Mouse (Mus musculus): ENCODE measurements around the gene Tmem95. TPM values are rescaled to one million over a fixed set of nuclear protein-coding genes. Genes with fewer than 3 reads are reported as not detected.
A peak's percentile ranks its signal among the peaks of the same experiment; 100 is the strongest.

The Tmem95 gene
- polyA plus RNA-seq, 1 experiment = not detected

DNA sequence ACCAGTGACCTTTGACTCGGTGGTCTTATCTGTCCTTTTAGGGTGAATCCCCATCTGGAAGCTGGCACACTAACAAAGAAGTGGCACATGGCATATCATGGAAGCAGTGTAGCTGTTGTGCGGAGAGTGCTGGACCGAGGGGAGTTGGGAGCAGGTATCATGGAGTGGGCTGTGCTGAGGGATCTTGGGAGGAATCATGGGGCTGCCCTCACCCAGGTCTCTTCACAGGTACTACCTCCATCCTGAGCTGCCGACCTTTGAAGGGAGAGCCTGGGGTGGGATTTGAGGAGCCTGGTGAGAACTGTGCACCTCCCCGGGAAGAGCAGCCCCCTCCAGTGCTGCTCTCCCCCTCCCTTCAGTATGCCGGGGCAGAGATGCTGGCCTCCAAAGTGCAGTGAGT, 33.9 kb upstream of the Tmem95 start:
- WGBS = 87% methylated on average over 6 of the region's 6 CpGs
- no peak for DNase-seq (ENCODE audit: low read depth, low spot score)

DNA sequence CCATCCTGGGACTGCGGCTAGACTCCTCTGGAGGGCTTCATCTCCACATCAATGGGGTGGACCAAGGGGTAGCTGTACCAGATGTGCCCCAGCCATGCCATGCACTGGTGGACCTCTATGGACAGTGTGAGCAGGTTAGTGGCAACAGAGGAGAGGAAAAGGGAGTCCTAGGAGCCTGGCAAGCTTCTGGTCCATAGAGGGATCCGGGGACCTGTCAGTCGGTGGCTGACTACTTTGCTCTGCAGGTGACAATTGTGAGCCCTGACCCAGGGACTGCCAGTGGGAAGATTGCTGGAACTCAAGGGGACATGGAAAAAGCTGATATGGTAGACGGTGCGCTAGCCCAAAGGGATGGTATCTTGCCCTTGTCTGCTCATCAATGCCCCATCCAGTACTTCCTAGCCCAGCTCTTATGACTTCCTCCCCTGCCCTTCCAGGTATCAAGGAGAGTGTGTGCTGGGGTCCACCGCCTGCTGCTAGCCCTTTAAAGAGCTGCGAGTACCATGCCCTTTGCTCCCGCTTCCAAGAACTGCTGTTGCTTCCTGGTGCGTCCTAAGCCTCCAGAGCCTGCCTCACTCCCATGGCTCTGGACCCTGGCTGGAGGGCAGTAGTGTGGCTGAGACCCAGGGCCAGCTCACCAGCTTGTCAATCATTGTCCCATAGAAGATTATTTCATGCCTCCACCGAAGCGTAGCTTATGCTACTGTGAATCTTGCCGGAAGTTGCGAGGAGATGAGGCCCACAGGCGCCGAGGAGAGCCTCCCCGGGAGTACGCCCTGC, 33.2 kb upstream of the Tmem95 start:
- no peak for DNase-seq (ENCODE audit: low read depth, low spot score)
- 89% methylated on average over 17 of the region's 17 CpGs for WGBS

DNA sequence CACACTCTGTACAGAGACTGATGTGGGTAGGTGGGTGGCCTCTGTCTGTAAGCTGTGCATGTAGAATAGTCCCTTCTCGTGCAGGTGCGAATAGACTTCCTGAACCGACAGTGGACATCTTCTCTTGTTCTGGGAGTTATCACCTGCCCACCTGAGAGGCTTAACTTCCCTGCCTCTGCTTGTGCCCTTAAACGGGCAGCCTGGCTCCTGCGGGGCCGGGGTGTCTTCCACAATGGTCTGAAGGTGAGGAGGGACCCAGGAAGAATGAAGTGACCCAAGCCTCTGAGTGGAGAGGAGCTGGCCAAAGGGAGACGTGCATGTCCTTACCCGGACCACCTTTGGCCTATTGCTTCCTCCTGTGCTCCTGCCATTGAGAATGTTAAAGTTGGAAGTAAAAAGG, 32.4 kb upstream of the Tmem95 start:
- no peak for DNase-seq (ENCODE audit: low read depth, low spot score)
- 93% methylated on average over 8 of the region's 8 CpGs for WGBS

DNA sequence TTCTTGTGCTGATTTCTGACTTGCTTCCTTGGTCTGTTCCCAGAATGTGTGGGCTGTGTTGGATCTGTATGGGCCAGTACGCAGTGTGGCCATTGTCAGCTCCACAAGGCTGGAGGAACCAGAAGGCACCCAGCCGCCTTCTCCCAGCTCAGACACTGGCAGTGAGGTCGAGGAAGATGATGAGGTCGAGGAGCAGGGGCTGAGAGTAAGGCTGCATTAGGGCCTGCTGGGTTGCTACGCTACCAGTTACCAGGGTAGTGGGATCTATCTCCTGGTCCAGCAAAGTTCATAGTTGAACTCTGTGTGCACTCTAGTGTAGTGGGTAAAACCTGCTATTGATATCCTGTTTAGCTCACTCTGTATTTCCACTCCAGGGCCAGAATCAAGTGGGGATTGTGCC, 31.4 kb upstream of the Tmem95 start:
- 92% methylated on average over 5 of the region's 5 CpGs for WGBS
- no peak for DNase-seq (ENCODE audit: low read depth, low spot score)

DNA sequence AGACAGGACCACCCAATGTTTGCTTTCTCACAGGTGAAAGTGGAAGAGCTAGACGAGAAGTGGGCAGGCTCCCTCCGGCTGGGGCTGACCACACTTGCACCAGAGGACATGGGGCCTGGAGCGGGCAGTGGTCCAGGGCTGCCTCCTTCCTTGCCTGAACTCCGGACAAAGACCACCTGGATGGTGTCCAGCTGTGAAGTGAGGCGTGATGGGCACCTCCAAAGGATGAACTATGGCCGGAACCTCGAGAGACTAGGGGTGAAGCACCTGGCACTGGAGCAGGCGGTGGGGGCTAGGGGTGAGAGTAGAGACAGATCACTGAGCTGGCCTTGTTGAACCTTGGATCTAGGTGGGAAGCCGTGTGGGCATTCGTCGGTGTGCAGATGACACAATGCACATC, 30.8 kb upstream of the Tmem95 start:
- WGBS = 90% methylated on average over 11 of the region's 11 CpGs
- DNase-seq (ENCODE audit: low read depth, low spot score) = no peak

DNA sequence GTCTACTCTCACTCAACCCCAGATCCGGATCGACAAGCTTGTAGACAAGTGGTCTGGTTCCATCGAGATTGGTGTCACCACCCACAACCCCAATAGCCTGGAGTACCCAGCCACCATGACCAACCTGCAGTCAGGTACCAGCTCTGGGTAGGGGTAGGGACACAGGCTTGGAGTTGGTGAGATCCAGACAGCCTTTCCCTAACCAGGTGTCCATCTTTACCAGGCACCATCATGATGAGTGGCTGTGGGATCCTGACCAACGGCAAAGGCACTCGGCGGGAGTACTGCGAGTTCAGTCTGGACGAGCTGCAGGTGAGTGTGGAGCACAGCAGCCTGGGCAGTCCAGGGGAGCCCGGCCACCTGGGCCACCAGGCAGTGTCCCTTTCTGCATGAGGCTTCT, 26.5 kb upstream of the Tmem95 start:
- 94% methylated on average over 9 of the region's 9 CpGs for WGBS
- DNase-seq (ENCODE audit: low read depth, low spot score) = no peak

DNA sequence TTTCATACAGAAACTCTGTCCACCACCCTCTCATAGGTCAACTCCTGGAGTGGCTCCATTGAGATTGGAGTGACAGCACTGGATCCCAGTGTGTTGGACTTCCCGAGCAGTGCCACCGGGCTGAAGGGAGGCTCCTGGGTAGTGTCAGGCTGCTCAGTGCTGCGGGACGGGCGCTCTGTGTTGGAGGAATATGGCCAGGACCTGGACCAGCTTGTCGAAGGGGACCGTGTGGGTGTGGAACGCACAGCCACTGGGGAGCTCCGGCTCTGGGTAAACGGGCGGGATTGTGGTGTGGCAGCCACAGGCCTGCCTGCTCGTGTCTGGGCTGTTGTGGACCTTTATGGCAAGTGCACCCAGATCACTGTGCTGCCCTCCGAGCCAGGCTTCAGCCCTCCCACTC, 25.2 kb upstream of the Tmem95 start:
- WGBS = 67% methylated on average over 13 of the region's 13 CpGs
- no peak for DNase-seq (ENCODE audit: low read depth, low spot score)

DNA sequence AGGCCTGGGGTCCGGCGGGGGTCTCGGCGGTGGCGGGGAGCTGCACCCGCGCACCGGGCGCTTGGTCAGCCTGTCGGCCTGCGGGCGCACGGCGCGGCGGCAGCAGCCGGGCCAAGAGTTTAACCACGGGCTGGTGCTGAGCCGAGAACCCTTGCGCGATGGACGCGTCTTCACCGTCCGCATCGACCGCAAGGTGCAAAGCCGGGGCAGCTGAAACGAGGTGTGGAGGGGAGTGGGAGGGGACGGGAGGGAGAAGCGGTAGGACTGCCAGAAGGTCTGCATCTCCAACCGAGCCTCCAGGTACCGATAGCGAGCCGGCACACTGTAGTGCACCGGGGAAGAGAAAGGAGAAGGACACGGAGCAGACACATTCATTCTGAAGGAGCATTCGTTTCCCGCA, 24.2 kb upstream of the Tmem95 start:
- under 1% methylated on average over 39 of the region's 39 CpGs for WGBS
- DNase-seq (ENCODE audit: low read depth, low spot score) = no peak

DNA sequence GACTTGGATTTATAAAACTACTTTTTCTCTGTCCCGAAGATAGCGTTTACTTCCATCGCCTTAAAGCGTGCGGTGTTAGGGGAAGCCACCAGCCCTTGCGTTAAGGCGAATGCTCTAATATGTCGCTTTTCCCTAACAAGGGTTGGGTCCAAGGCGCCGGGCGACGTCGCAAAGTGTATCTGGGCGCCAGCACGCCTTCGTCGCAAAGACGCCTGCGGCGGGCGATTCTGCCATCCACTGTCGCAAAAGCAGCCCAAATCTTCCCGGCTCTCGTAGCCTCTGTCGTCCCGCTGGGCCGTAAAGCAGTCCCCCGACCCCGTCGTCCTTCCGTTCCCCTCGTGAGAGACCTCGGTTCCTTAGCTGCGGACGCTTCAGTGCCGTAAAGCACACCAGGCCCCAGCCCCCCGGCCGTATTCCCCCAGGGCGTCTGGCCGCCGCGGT, 23.6 kb upstream of the Tmem95 start:
- WGBS = under 1% methylated on average over 42 of the region's 42 CpGs
- DNase-seq (ENCODE audit: low read depth, low spot score) = no peak

DNA sequence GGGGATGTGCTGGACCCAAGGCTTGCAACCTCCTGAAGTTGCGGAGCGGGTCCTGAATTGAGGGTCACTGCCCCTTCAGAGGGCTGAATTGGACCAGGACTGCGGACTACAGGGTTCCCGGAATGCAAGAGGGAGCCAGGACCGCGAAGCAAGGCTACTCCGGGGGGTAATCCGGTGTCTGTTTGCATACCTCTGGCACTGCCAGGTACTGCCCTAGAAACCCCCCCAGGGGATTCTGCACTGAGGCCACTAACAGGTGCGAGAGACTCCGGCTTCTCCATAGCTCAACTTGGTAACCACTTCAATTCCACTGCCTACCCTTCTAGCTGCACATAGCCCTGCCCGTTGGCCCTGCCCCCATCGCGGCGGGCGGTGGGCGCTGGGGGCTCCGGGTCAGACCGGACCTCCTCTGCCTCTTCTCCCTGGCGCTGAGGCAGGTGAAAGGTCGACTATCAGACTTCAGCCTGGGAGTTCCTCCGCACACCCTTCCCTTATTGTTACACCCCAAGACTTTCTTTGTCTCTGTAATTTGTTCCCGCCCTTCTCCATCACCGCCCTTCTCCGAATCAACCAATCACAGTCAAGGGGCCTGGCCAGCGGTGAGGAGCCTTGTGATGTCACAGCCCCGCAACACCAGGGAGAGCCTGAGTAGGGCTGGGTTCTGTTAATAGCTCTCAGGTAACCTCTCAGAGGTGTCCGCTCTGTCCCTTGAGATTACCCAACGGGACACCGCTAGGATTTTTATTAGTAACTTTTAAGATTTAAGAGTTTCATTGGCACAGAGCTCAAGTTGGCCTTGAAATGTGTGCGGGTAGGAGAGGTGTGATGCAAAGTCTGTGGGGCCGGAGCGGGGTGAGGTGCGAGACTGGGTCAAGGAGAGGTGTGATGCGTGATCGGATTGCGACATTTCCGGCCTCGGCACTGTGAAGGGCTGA, 22.9 kb upstream of the Tmem95 start, which contains the start of the genes 2810408A11Rik and Neurl4:
Gene 2810408A11Rik (minus strand): TSS at position 517 of the 935 bp plus-strand sequence.
Gene Neurl4 (plus strand): TSS at position 602 of the 935 bp plus-strand sequence.
- peak; percentile 98 for DNase-seq (ENCODE audit: low read depth, low spot score)
- WGBS = under 1% methylated on average over 38 of the region's 38 CpGs

DNA sequence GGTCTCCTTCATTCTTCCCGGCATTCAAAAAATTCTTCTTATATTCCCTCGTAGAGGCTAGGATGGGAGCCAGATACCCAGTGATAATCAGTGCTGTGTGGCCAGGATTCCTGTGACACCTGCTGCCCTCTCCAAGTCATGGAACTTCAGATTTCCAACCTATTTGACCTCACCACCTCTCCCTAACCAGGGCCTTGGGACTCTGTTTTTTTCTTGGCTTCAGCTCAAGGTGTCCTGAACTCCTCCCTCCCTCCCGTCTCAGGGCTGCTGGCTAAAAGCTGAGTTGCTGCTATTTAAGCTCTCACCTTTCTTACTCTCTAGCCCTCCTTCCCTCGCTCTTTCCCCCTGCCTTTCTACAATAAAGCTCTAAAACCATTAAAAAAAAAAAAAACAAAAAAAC, 22.1 kb upstream of the Tmem95 start:
- DNase-seq (ENCODE audit: low read depth, low spot score) = no peak
- 26% methylated on average over 4 of the region's 4 CpGs for WGBS

DNA sequence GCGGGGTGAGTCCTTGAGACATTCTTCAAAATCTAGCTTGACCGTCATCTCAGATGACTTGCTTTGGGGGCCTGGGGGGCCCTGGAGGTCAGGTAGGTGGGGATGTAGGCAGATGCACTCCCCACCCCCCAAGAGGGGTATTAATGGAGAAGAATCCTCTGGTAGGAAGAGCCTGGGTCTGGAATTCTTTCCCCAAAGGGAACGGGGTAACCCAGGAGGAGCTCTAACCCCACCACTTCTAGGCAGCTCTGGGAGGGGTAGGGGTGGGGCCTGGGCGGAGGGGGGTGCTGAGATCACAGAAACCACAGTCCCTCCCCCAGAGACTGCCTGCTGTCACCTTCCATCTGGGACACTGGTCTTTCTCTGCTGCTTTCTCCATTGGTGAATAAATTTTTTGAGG, 17.5 kb upstream of the Tmem95 start, which contains the start of gene Acap1:
Gene Acap1 (minus strand): TSS at position 249 of the 400 bp plus-strand sequence.
- 69% methylated on average over 4 of the region's 4 CpGs for WGBS
- DNase-seq (ENCODE audit: low read depth, low spot score) = no peak

DNA sequence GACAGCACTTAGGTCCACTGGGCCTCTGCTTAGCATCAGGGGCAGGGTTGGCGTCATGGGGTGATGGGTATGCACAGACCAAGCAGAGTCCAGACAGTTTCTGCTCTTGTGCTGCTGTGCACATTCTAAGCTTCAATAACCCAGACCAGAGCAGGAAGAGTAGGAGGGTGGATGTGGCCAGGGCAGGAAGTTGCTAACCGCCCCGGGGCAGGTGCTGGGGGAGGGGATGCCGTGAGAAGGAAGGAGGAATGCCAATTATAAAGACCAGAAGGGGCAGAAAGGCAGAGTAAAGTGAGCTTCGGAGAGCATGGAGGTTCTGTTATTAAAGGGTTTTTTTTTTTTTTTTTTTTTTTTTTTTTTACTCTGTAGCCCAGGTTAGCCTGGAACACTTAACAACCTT, 16.9 kb upstream of the Tmem95 start:
- DNase-seq (ENCODE audit: low read depth, low spot score) = no peak
- 71% methylated on average over 5 of the region's 5 CpGs for WGBS

DNA sequence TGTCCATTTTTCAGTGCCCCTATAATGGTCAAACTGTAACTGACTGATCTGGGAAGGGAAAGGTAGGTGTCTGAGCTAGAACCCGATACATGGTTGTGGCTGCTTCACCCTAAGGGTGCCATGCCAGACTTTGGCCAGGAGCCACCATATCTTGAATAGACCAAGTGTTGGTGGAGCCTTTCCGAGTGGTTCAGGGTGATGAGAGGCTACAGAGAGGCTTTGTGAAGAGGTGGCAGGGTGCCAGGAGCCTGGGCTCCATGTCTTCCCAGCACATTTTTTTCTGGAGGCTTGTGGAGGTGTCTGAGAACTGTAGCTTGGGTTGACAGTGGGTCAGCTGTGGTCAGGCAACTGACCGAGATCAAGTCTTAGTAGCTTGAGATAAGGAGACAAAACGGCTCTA, 13.7 kb upstream of the Tmem95 start:
- no peak for DNase-seq (ENCODE audit: low read depth, low spot score)
- 50% methylated on average over 4 of the region's 4 CpGs for WGBS

DNA sequence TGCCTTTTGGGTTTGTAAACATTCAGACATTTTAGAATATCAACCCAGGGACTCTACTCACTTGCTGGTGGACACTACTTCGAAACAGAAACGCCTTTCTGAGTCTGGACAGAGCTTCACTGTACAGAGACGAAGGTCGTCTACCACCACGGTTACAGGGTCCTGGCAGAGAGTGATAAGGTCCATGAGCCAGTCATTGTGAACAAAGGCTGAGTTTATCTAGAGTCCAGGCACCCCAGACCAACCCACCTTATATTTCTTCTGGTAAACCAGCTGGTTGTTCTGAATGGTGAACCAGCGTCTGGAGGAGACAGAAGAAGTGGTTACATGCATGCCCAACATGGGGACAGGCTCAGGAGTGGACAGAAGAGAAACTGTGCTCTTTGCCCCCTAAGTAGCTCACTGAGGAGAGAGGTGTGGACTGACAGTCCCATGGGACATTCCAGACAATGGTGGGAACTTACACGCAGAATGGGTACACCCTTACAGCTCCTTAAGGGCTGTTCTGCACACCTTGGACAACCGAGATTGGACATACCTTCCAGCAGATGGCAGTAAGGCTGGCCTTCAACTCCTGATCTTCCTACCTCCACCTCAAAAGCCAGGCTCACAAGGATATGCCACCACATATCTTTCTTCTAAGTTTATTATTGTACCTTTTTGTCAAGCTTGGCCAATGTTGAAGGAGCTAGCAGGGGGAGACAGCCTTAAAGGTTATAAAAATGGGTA, 9.3 kb upstream of the Tmem95 start:
- WGBS = 59% methylated on average over 8 of the region's 8 CpGs
- DNase-seq (ENCODE audit: low read depth, low spot score) = no peak

DNA sequence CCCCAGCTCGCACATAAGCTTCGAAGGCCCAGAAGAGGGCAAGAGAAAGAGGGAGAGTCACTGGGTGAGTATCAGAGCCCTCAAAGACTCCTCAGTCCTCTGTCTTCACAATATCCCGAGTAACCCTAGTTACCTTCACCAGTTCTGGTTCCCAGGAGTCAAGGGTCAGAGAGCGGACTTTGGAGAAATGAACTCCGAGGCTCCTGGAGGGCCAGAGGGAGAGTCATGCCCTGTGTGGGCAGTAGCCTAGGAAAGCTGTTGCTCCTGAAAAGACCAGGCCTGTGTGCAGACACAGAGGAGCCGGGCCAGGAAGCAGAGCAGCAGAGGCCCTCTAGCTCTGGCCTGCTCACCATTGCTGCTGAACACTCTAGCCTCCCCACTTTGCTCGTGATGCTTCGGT, 6.8 kb upstream of the Tmem95 start:
- DNase-seq (ENCODE audit: low read depth, low spot score) = no peak
- 76% methylated on average over 8 of the region's 8 CpGs for WGBS

DNA sequence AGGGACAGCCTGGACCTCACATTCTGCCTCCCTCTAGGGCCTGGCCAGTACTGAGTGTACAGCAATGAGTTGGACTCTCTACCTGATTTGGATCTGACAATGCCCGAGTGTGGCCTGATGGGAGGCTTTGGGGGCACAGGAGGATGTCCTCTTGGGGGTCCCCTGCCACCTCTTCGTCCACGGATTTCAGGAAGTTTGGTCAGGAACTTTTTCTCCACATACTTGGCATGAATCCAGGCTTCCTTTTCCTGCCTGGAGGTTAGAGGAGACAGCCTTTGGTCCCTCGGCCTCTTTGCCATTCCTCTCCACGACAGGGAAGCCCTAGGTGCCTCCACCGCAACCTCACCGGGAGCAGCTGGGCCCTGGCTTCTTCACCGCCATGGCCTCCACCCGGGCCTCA, 6.4 kb upstream of the Tmem95 start:
- 51% methylated on average over 9 of the region's 9 CpGs for WGBS
- no peak for DNase-seq (ENCODE audit: low read depth, low spot score)

DNA sequence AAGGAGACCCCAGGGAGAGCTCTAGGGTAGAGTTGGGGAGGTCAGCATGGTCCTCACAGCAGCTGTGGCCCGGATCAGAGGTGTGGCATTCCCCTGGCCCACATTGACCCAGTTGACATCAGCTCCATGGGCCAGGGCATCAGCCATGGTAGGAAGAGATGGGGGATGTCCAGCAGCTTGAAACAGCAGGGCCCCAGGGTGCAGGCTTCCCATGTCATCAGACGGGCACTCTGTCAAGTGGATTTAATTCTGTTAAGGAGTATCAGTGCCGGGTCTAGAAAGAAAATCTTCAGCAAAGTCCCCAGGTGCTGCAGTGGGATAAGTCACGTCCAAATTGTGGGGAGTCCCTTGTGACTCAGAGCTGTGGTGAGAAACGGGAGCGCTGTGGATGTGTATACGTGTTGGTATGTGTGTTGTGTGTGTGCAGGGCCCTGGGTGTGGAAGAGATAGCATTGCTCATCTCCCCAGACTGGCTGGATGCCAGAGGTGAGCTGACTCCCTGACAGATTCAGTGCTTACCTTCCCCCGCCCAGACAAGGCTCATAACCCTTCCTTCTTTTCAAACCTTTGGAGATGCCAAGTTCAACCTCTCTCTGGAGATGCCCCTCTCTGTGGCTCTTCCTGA, 5.8 kb upstream of the Tmem95 start:
- 71% methylated on average over 8 of the region's 8 CpGs for WGBS
- DNase-seq (ENCODE audit: low read depth, low spot score) = no peak

DNA sequence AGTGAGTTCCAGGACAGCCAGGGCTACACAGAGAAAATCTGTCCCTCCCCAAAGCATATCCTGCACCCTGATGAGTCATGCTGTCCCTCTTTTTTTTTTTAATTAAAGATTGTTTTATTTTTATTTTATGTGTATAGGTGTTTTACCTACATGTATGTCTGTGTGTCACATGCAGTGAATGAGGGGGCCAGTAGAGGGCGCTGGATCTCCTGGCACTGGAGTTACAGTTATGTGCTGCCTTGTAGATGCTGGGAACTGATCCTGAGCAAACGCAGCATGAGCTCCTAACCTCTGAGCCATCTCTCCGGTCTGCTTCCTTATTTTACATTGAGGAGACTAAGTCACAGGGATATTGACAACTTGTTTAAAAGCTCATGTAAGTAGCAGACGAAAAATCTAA, 5.2 kb upstream of the Tmem95 start:
- 71% methylated on average over 4 of the region's 4 CpGs for WGBS
- no peak for DNase-seq (ENCODE audit: low read depth, low spot score)
